Mouse (Mus musculus): ENCODE measurements around the gene Tmem11.

- TF ChIP-seq CTCF (IDR thresholded peaks at IDR 0.05; ENCODE audit: extremely low read depth, insufficient read length, insufficient replicate concordance, low read depth, low read length) (no peak), POLR2A (IDR thresholded peaks at IDR 0.05; ENCODE audit: low read depth, low read length) (no peak)
Measured at GRCm38 (mm10) chr11:60909626-60910025, 30.6 kb upstream of the Tmem11 start.
